Mouse (Mus musculus) intestine, embryonic 16.5 days (tissue): ENCODE results near the gene Gm3194. TPM values are rescaled to one million over a fixed set of nuclear protein-coding genes. Genes with fewer than 3 reads are reported as not detected.
"Not testable (repeated sequence)": the region's sequence is repeated elsewhere in the genome, so short reads cannot be mapped to it uniquely, and the experiment has no call there.

Source experiments
- ATAC-seq: fragments of 200-750 bp; cut with Nextera tagmentation; 2 replicates; pipeline ENCODE4 v1.8.0; 2017; ENCODE audit warnings: moderate TSS enrichment, moderate library complexity
- H3K27ac ChIP-seq: fragments of 300-500 bp; sonication (generic); 2 replicates; pipeline ENCODE4 v1.5.1; 2014; ENCODE audit warnings: mild to moderate bottlenecking, low read length
- H3K27me3 ChIP-seq: fragments of 300-500 bp; sonication (generic); replicated peaks from 2 replicates; pipeline ENCODE4 v1.6.1; 2014; ENCODE audit warnings: low read length, control low read depth, mixed read lengths; ENCODE audit not compliant: control insufficient read depth, insufficient read depth
- H3K36me3 ChIP-seq: fragments of 300-500 bp; sonication (generic); 2 replicates; pipeline ENCODE4 v1.6.1; 2014; ENCODE audit warnings: low read length, control low read depth; ENCODE audit not compliant: control insufficient read depth, insufficient read depth
- H3K4me1 ChIP-seq: fragments of 300-500 bp; sonication (generic); 2 replicates; pipeline ENCODE4 v1.6.1; 2014; ENCODE audit warnings: low read length, control low read depth, mixed read lengths; ENCODE audit not compliant: control insufficient read depth, insufficient read depth
- H3K4me2 ChIP-seq: fragments of 300-500 bp; sonication (generic); 2 replicates; pipeline ENCODE4 v1.6.1; 2014; ENCODE audit warnings: low read depth, low read length, control low read depth
- H3K4me3 ChIP-seq: fragments of 300-500 bp; sonication (generic); 2 replicates; pipeline ENCODE4 v1.5.1; 2014; ENCODE audit warnings: mild to moderate bottlenecking, low read length
- H3K9ac ChIP-seq: fragments of 300-500 bp; sonication (generic); 2 replicates; pipeline ENCODE4 v1.6.1; 2014; ENCODE audit warnings: low read depth, low read length
- H3K9me3 ChIP-seq: fragments of 300-500 bp; sonication (generic); 2 replicates; pipeline ENCODE4 v1.6.1; 2016; ENCODE audit warnings: low read length, control low read depth; ENCODE audit not compliant: control insufficient read depth
- WGBS: fragments of 180-500 bp; shearing (Covaris S2); extraction: QIAGEN DNeasy Blood & Tissue Kit; methylation state at CpG from one replicate; pipeline ENCODE4 v1.1.7; 2014; 5-methylcytosine and 5-hydroxymethylcytosine counted together
- polyA plus RNA-seq: library from polyadenylated mRNA; unstranded; fragments of >200 nt; fragmentation: Nextera tagmentation; extraction: Ambion mirVana; gene quantifications from 2 replicates; pipeline ENCODE4 v1.2.1, GENCODE M21; 2015

The Gm3194 gene
- 0.15 and 0.22 TPM in 2 replicates for polyA plus RNA-seq

DNA sequence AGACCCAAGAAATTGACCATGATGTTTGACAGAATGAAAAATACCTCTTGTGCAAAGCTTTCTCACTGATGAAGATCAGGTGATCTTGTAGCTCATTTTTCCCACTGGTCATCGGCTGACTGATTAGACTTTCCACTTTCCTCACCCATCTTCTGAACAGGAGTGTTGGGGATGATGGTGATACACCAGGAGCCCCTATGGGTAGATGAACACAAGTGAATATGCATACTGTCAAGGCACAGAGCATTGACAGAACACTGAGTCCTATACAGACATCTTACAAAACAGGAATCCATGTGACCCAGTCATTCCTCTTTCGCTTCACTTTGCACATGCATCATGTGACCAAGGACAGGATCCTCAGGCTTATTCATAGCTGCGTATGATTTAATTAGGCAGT is at the start of gene Gm3194:
TSS of gene Gm3194 (minus strand) at position 101 of the 400 bp plus-strand sequence.
- not testable (repeated sequence) for H3K4me3 ChIP-seq, H3K9me3 ChIP-seq, H3K36me3 ChIP-seq, H3K4me2 ChIP-seq, H3K27me3 ChIP-seq, H3K4me1 ChIP-seq, H3K9ac ChIP-seq, ATAC-seq, H3K27ac ChIP-seq
- WGBS, result no CpG with 5 or more reads among the region's 3 CpGs

DNA sequence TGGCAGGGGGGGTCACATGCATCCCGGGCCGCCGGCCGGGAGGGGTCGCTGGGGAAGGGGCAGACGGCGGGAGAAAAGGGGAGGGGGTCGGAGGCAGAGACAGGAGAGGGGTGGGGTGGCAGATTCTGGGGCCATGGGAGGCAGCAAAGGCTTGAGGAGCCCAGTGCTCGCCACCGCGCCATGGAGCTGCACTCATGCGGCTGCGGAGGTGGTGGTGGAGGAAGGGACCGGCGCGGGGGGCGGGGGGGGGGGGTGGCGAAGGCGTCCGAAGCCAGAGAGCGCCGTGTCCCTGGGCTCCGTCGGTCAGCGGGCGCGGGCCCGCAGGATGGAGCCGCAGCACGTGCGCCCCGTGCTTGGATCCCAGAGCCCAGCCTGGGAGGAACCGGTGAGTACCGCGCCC is 46.1 kb upstream of the Gm3194 start, which contains the start of gene Gm3488:
TSS of gene Gm3488 (plus strand) at position 301 of the 400 bp plus-strand sequence.
- H3K4me1 ChIP-seq, H3K9ac ChIP-seq, H3K4me3 ChIP-seq, H3K4me2 ChIP-seq, H3K27me3 ChIP-seq, ATAC-seq, H3K27ac ChIP-seq, H3K36me3 ChIP-seq, H3K9me3 ChIP-seq: not testable (repeated sequence)
- WGBS, result no CpG with 5 or more reads among the region's 35 CpGs

DNA sequence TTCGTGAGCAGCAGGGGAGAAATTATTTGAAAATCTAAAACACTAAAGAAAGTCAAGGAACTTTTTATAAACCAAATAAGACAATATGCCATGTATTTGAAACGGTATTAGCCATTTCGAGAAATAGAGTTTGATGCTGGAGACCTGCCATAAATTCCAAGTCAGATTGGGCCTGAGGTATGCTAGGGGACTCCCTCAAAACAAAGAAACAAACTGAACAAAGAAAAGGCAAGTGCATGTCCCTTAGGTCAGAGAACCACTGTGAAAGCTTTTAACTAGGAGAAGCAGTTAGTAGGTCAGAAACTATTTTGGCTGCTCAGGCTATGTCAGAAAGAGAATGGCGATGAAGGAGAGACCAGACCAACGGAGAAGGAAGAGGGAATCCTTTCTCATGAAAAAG is 28.6 kb upstream of the Gm3194 start, which contains the start of gene Gm3187:
TSS of gene Gm3187 (plus strand) at position 301 of the 400 bp plus-strand sequence.
- H3K4me3 ChIP-seq, H3K9ac ChIP-seq, H3K27ac ChIP-seq, ATAC-seq, H3K4me2 ChIP-seq, H3K4me1 ChIP-seq, H3K9me3 ChIP-seq, H3K27me3 ChIP-seq, H3K36me3 ChIP-seq: not testable (repeated sequence)
- 88% methylated on average over 4 of the region's 5 CpGs for WGBS

DNA sequence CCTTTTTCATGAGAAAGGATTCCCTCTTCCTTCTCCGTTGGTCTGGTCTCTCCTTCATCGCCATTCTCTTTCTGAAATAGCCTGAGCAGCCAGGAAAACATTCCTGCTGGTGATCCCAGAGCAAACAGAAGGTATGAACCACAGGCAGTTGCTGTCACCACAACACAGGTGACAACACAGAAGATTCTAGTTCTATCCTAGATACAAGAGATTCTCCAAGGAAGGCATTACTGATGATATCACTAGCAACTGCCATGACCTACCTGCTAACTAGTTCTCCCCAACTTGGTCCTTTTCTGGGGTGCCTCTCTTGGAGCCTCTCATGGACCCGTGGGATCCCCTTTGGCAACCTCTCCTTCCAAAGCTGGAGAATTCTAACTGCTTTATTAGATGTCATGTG is 22.5 kb upstream of the Gm3194 start, which contains the start of gene Gm8246:
TSS of gene Gm8246 (minus strand) at position 101 of the 400 bp plus-strand sequence.
- not testable (repeated sequence) for ATAC-seq, H3K4me1 ChIP-seq, H3K36me3 ChIP-seq, H3K4me3 ChIP-seq, H3K9me3 ChIP-seq, H3K9ac ChIP-seq, H3K4me2 ChIP-seq, H3K27ac ChIP-seq, H3K27me3 ChIP-seq
- WGBS, result no CpG with 5 or more reads among the region's 3 CpGs

- not testable (repeated sequence) for H3K9ac ChIP-seq, H3K27ac ChIP-seq, ATAC-seq, H3K4me1 ChIP-seq, H3K27me3 ChIP-seq, H3K36me3 ChIP-seq, H3K4me3 ChIP-seq, H3K9me3 ChIP-seq, H3K4me2 ChIP-seq
- no CpG with 5 or more reads among the region's 19 CpGs for WGBS
These were observed 5.2 kb upstream of the Gm3194 start for GRCm38 (mm10) chr14:5460469-5460868.

DNA sequence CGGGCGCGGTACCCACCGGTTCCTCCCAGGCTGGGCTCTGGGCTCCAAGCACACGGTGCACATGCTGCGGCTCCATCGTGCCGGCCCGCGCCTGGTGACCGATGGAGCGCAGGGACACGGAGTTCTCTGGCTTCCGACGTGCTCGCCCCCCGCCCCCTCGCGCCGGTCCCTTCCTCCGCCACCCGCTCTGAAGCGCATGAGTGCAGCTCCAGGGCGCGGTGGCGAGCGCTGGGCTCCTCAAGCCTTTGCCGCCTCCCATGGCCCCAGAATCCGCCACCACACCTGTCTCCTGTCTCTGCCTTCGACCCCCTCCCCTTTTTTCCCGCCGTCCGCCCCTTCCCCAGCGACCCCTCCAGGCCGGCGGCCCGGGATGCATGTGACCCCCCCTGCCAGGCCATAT is 66.3 kb downstream of the Gm3194 start, which contains the start of gene Gm3500:
TSS of gene Gm3500 (minus strand) at position 101 of the 400 bp plus-strand sequence.
- no CpG with 5 or more reads among the region's 37 CpGs for WGBS
- H3K4me2 ChIP-seq, H3K27me3 ChIP-seq, H3K36me3 ChIP-seq, ATAC-seq, H3K9ac ChIP-seq, H3K4me1 ChIP-seq, H3K27ac ChIP-seq, H3K4me3 ChIP-seq, H3K9me3 ChIP-seq: not testable (repeated sequence)

Other genes starting within 250 kb of the Gm3194 start
- not detected in 2 replicates for gene Gm3526, start 194.9 kb downstream of the Gm3194 start, polyA plus RNA-seq
- gene Gm3542, start 120.5 kb downstream of the Gm3194 start, polyA plus RNA-seq, result not detected in 2 replicates
- 0.28 TPM in 1 of 2 replicates, not detected in the other for gene Gm3500, start 66.4 kb downstream of the Gm3194 start, polyA plus RNA-seq
- not detected in 2 replicates for gene Gm8246, start 22.4 kb upstream of the Gm3194 start, polyA plus RNA-seq
- not detected in 2 replicates for gene Gm3187, start 28.7 kb upstream of the Gm3194 start, polyA plus RNA-seq
- gene Gm3488, start 46.2 kb upstream of the Gm3194 start, polyA plus RNA-seq, result 0.32 and 0.59 TPM in 2 replicates
- gene Gm3532, start 83.0 kb upstream of the Gm3194 start, polyA plus RNA-seq, result not detected in 2 replicates
- not detected in 2 replicates for gene Gm8265, start 177.6 kb upstream of the Gm3194 start, polyA plus RNA-seq
- not detected in 2 replicates for gene Gm9603, start 232.0 kb upstream of the Gm3194 start, polyA plus RNA-seq